In genomic region chr3:145000912-145001311, GRCm38 (mm10) we compare ENCODE assay signal across 24 mouse cellular contexts. TPM values are rescaled to one million over a fixed set of nuclear protein-coding genes. Genes with fewer than 3 reads are reported as not detected.
DNase-seq lines count a peak whose midpoint lies in the region; ATAC-seq and TF ChIP-seq lines count a peak whose summit lies in the region.
"Had no signal": no experiment of that assay in that cellular context is flagged by ENCODE, and none has a peak within 500 bp of the region (broad histone marks: within the 10 kb centered on the region; RNA-seq: fewer than 3 reads in every experiment).

No protein-coding gene starts in this region.

- H3ac ChIP-seq in C2C12 (ENCODE audit: control insufficient read depth, insufficient read length, low read depth), result no peak overlapping the region
- no peak overlapping the region for H3ac ChIP-seq in myocyte (ENCODE audit: control insufficient read depth, insufficient read length)

- ATAC-seq in kidney, embryonic 15.5 days (replicated peaks; ENCODE audit: low FRiP score), result 0 out of 2 replicates have a peak, but pooled peaks have one; percentile 33
- no peak for ATAC-seq in kidney, postnatal 0 days (replicated peaks; ENCODE audit: low FRiP score, low read depth)
- ATAC-seq: activated CD4-positive, CD25-positive, alpha-beta regulatory T cell, adult 4 months; CD4-positive, CD25-positive, alpha-beta regulatory T cell, adult 4 months; Patski had no signal

- H3K79me3 ChIP-seq in C2C12 (ENCODE audit: low read depth), result no peaks in the 10 kb centered on the region

- H3K4me3 ChIP-seq in kidney, embryonic 15.5 days (replicated peaks), result no peak overlapping the region
- no peak overlapping the region for H3K4me3 ChIP-seq in kidney, postnatal 0 days (replicated peaks; ENCODE audit: low read depth, low read length)
- H3K4me3 ChIP-seq in C2C12 (ENCODE audit: insufficient read depth, poor library complexity, severe bottlenecking) (no peak overlapping the region), myocyte (no peak overlapping the region)

- H3K27ac ChIP-seq in kidney, embryonic 15.5 days, result no peak overlapping the region
- H3K27ac ChIP-seq in kidney, postnatal 0 days, result no peak overlapping the region

- no peaks in the 10 kb centered on the region for H3K9me3 ChIP-seq in kidney, embryonic 15.5 days (replicated peaks)
- H3K9me3 ChIP-seq in kidney, postnatal 0 days (replicated peaks; ENCODE audit: low read length), result no peaks in the 10 kb centered on the region
- H3K9me3 ChIP-seq: G1E had no signal

- no peaks in the 10 kb centered on the region for H3K4me1 ChIP-seq in kidney, embryonic 15.5 days
- H3K4me1 ChIP-seq in kidney, postnatal 0 days (replicated peaks; ENCODE audit: insufficient read depth, low read length), result no peaks in the 10 kb centered on the region

- DNase-seq in kidney, adult 8-10 months, result no peak
- DNase-seq in kidney, postnatal 0 days (ENCODE audit: low spot score), result peak; percentile 9
- no peak for DNase-seq in kidney, postnatal 10 days
- no peak for DNase-seq in embryo, embryonic 10.5 days (ENCODE audit: low spot score)
- DNase-seq in retina, postnatal 1 day, result no peak
- DNase-seq: adrenal gland, adult 2 months; adrenal gland, adult 8-10 months; adrenal gland, postnatal 10 days; adrenal gland, postnatal 14 days; adrenal gland, postnatal 25 days; adrenal gland, postnatal 36 days; B cell, adult 2 months; cerebellum, adult 11 months; cerebellum, adult 11-12 months; cerebellum, adult 18-20 months had no signal

- TF ChIP-seq CTCF in kidney, postnatal 0 days (IDR thresholded peaks at IDR 0.05; ENCODE audit: low read depth), result no peak
- no peak for TF ChIP-seq CTCF in C2C12 (IDR thresholded peaks at IDR 0.05; ENCODE audit: control insufficient read depth, insufficient read depth, insufficient read length)

- no peaks in the 10 kb centered on the region for H3K27me3 ChIP-seq in kidney, embryonic 15.5 days
- H3K27me3 ChIP-seq in kidney, postnatal 0 days (ENCODE audit: insufficient read depth, low read length), result no peaks in the 10 kb centered on the region
- no peaks in the 10 kb centered on the region for H3K27me3 ChIP-seq in C2C12 (ENCODE audit: control insufficient read depth, insufficient read depth, insufficient read length)
- H3K27me3 ChIP-seq in myocyte (ENCODE audit: control insufficient read depth, insufficient read depth, insufficient read length), result no peaks in the 10 kb centered on the region
- H3K27me3 ChIP-seq: CH12.LX, Patski had no signal

- no peaks in the 10 kb centered on the region for H3K79me2 ChIP-seq in C2C12 (ENCODE audit: control insufficient read depth, insufficient read depth)
- no peaks in the 10 kb centered on the region for H3K79me2 ChIP-seq in myocyte (ENCODE audit: control insufficient read depth, insufficient read depth)

- WGBS in kidney, embryonic 15.5 days, result 20% methylated on average over 1 of the region's 1 CpGs
- 21% methylated on average over 1 of the region's 1 CpGs for WGBS in kidney, postnatal 0 days

- H3K36me3 ChIP-seq in kidney, embryonic 15.5 days, result no peaks in the 10 kb centered on the region
- no peaks in the 10 kb centered on the region for H3K36me3 ChIP-seq in kidney, postnatal 0 days (ENCODE audit: insufficient read depth, low read length)
- H3K36me3 ChIP-seq in C2C12 (ENCODE audit: control insufficient read depth, insufficient read depth) (no peaks in the 10 kb centered on the region), myocyte (ENCODE audit: control insufficient read depth, insufficient read depth) (no peaks in the 10 kb centered on the region)
- H3K36me3 ChIP-seq: G1E had no signal

- TF ChIP-seq POLR2A in myocyte (IDR thresholded peaks at IDR 0.05; ENCODE audit: insufficient read length, low read depth), result no peak

- no peak overlapping the region for H3K4me2 ChIP-seq in kidney, embryonic 15.5 days
- no peak overlapping the region for H3K4me2 ChIP-seq in kidney, postnatal 0 days (ENCODE audit: low read length)
- H3K4me2 ChIP-seq in myocyte (ENCODE audit: low read depth), result no peak overlapping the region

- no peak overlapping the region for H3K9ac ChIP-seq in kidney, embryonic 15.5 days
- H3K9ac ChIP-seq in kidney, postnatal 0 days (ENCODE audit: low read depth, low read length), result no peak overlapping the region

TF ChIP-seq in C2C12, 6 proteins besides CTCF, POLR2A, EP300 and RAD21:
- TF ChIP-seq USF1 (IDR thresholded peaks at IDR 0.05; ENCODE audit: low read depth), result no peak
- peak; percentile 51 for TF ChIP-seq MYOD1 (IDR thresholded peaks at IDR 0.05; ENCODE audit: control insufficient read depth, insufficient read length, low read depth)
- no peak for TF ChIP-seq MYOG (IDR thresholded peaks at IDR 0.05; ENCODE audit: control insufficient read depth, extremely low read depth, insufficient read length)

TF ChIP-seq in myocyte, 11 proteins besides CTCF, POLR2A, EP300 and RAD21:
- TF ChIP-seq MAX (IDR thresholded peaks at IDR 0.05; ENCODE audit: low read depth) (no peak), USF1 (IDR thresholded peaks at IDR 0.05; ENCODE audit: low read depth) (no peak), E2F4 (IDR thresholded peaks at IDR 0.05; ENCODE audit: insufficient read depth) (no peak), MYOD1 (IDR thresholded peaks at IDR 0.05; ENCODE audit: control insufficient read depth in 1 of 3, insufficient read length in 2 of 3, low read depth in 2 of 3) (peak in 2 of 3 experiments; percentile 8 to 82), REST (IDR thresholded peaks at IDR 0.05; ENCODE audit: insufficient read depth, insufficient read length) (no peak), SRF (IDR thresholded peaks at IDR 0.05; ENCODE audit: control insufficient read depth, insufficient read length, low read depth) (no peak), TCF3 (IDR thresholded peaks at IDR 0.05; ENCODE audit: insufficient read length, low read depth) (no peak), MYOG (IDR thresholded peaks at IDR 0.05; ENCODE audit: control insufficient read depth in 1 of 3, insufficient read depth in 1 of 3, insufficient read length in 2 of 3, low read depth in 2 of 3) (peak in 1 of 3 experiments; percentile 40)

RNA-seq across cellular contexts. Expression of gene Clca4a, which starts 26.1 kb away (rescaled TPM):
- polyA plus RNA-seq in kidney, embryonic 15.5 days (2015; fragmentation: Nextera tagmentation; extraction: Ambion mirVana), result not detected in 2 replicates
- 0.08 TPM in 1 of 2 replicates, not detected in the other for polyA plus RNA-seq in kidney, postnatal 0 days (2015; fragmentation: Nextera tagmentation; extraction: Ambion mirVana)
- 0.01 TPM for polyA plus RNA-seq in C2C12 (2012; fragmentation: generic; extraction: Trizol)
- polyA plus RNA-seq in myocyte (2012; fragmentation: generic; extraction: Trizol), result 0.06 TPM
- polyA plus RNA-seq: activated CD4-positive, CD25-positive, alpha-beta regulatory T cell, adult 4 months; adrenal gland, adult 2 months; brain, embryonic 14.5 days; CD4-positive, CD25-positive, alpha-beta regulatory T cell, adult 4 months; G1E had no signal

RNA-seq across cellular contexts. Expression of gene Clca1, which starts 31.7 kb away (rescaled TPM):
- 0.53 and 6.1 TPM in 2 replicates for polyA plus RNA-seq in kidney, embryonic 15.5 days (2015; fragmentation: Nextera tagmentation; extraction: Ambion mirVana)
- polyA plus RNA-seq in kidney, postnatal 0 days (2015; fragmentation: Nextera tagmentation; extraction: Ambion mirVana), result not detected in 2 replicates
- polyA plus RNA-seq in C2C12 (2012; fragmentation: generic; extraction: Trizol), result not detected
- polyA plus RNA-seq in myocyte (2012; fragmentation: generic; extraction: Trizol), result 0.02 TPM
- polyA plus RNA-seq: activated CD4-positive, CD25-positive, alpha-beta regulatory T cell, adult 4 months; adrenal gland, adult 2 months; CD4-positive, CD25-positive, alpha-beta regulatory T cell, adult 4 months; G1E; Patski had no signal
